Comparison of ENCODE assay signal across 18 mouse cellular contexts in the genomic region with DNA sequence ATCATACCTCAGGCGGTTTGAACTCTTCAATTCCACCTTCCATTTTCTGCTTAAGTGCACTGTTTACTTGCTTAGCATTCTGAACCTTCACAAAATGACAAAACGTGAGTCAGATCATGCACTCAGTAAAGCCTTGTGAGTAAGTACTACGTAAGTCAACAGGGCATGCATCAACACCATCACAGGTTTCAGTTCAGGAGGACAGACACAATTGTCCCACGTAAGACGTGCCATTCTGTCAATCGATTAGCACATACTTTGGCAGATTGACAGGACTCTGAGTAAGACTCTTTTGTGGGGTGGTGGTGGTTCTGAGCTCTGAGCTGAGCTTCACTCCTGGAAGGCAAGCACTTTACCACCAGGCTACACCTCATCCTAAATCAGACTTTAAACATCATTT. TPM values are rescaled to one million over a fixed set of nuclear protein-coding genes. Genes with fewer than 3 reads are reported as not detected.
DNase-seq lines count a peak whose midpoint lies in the region; ATAC-seq and TF ChIP-seq lines count a peak whose summit lies in the region.
"Had no signal": no experiment of that assay in that cellular context is flagged by ENCODE, and none has a peak within 500 bp of the region (broad histone marks: within the 10 kb centered on the region; RNA-seq: fewer than 3 reads in every experiment).

No protein-coding gene starts in this region.

- DNase-seq in liver, adult 2 months (ENCODE audit: extremely low read depth, low read depth, low spot score) = peak; percentile 48
- no peak for DNase-seq in liver, embryonic 11.5 days (ENCODE audit: low spot score)
- no peak for DNase-seq in liver, postnatal 0 days
- DNase-seq in adrenal gland, adult (ENCODE audit: inconsistent age in 2 of 2, low spot score in 1 of 2) = no peak
- DNase-seq: adrenal gland, adult 8-10 months; adrenal gland, postnatal 14 days; adrenal gland, postnatal 36 days; cerebellum, adult 11-12 months; cerebellum, adult 2 months; cerebellum, adult 9-10 months; cerebellum, postnatal 10 days; cerebellum, postnatal 25 days had no signal

- H3K4me3 ChIP-seq in liver, adult 2 months (ENCODE audit: insufficient read depth, low read depth, low read length) = no peak overlapping the region
- H3K4me3 ChIP-seq in liver, embryonic 11.5 days (ENCODE audit: low read depth, low read length) = no peak overlapping the region
- H3K4me3 ChIP-seq in megakaryocyte, embryonic 14.5 days (replicated peaks) = peak overlapping the region; percentile 50
- no peak overlapping the region for H3K4me3 ChIP-seq in liver, postnatal 0 days (ENCODE audit: low read depth, low read length)
- H3K4me3 ChIP-seq: embryonic facial prominence, embryonic 10.5 days; embryonic facial prominence, embryonic 12.5 days; forebrain, embryonic 13.5 days; forebrain, embryonic 15.5 days had no signal

- WGBS in liver, adult 2 months = 47% methylated on average over 6 of the region's 6 CpGs
- WGBS in liver, embryonic 11.5 days = 88% methylated on average over 6 of the region's 6 CpGs
- WGBS in liver, postnatal 0 days (ENCODE audit: insufficient replicate concordance) = 81% methylated on average over 6 of the region's 6 CpGs

- TF ChIP-seq CTCF in liver, adult 2 months (IDR thresholded peaks at IDR 0.05; ENCODE audit: low read depth, low read length) = no peak
- TF ChIP-seq CTCF in liver, postnatal 0 days (IDR thresholded peaks at IDR 0.05; ENCODE audit: low read depth) = no peak

- H3K9me3 ChIP-seq in liver, embryonic 11.5 days (ENCODE audit: control insufficient read depth, low read length) = no peaks in the 10 kb centered on the region
- no peaks in the 10 kb centered on the region for H3K9me3 ChIP-seq in megakaryocyte, embryonic 14.5 days
- H3K9me3 ChIP-seq in liver, postnatal 0 days (ENCODE audit: low read length) = no peaks in the 10 kb centered on the region
- H3K9me3 ChIP-seq: embryonic facial prominence, embryonic 10.5 days; embryonic facial prominence, embryonic 12.5 days; forebrain, embryonic 13.5 days; forebrain, embryonic 15.5 days had no signal

- no peaks in the 10 kb centered on the region for H3K27me3 ChIP-seq in liver, adult 2 months (ENCODE audit: control insufficient read depth, insufficient read depth, low read length)
- no peaks in the 10 kb centered on the region for H3K27me3 ChIP-seq in liver, embryonic 11.5 days (replicated peaks; ENCODE audit: control insufficient read depth, insufficient read depth, low read length)
- no peaks in the 10 kb centered on the region for H3K27me3 ChIP-seq in megakaryocyte, embryonic 14.5 days (replicated peaks)
- H3K27me3 ChIP-seq in liver, postnatal 0 days (ENCODE audit: insufficient read depth, low read length) = no peaks in the 10 kb centered on the region
- H3K27me3 ChIP-seq: embryonic facial prominence, embryonic 12.5 days; forebrain, embryonic 13.5 days; forebrain, embryonic 15.5 days had no signal

- H3K4me2 ChIP-seq in liver, embryonic 11.5 days = no peak overlapping the region
- no peak overlapping the region for H3K4me2 ChIP-seq in liver, postnatal 0 days (ENCODE audit: low read depth, low read length)
- H3K4me2 ChIP-seq: embryonic facial prominence, embryonic 12.5 days; forebrain, embryonic 13.5 days; forebrain, embryonic 15.5 days had no signal

- peaks cover 2% of the 10 kb centered on the region; the same call in 1 of the 2 replicates for H3K4me1 ChIP-seq in liver, adult 2 months (ENCODE audit: control insufficient read depth, insufficient read depth, low read length)
- H3K4me1 ChIP-seq in liver, embryonic 11.5 days (replicated peaks; ENCODE audit: control insufficient read depth, insufficient read depth, low read length) = no peaks in the 10 kb centered on the region; the same call in 1 of the 2 replicates
- H3K4me1 ChIP-seq in megakaryocyte, embryonic 14.5 days = peaks cover 11% of the 10 kb centered on the region
- 0 out of 2 replicates have a peak, but pooled peaks cover 6% of the 10 kb centered on the region for H3K4me1 ChIP-seq in liver, postnatal 0 days (ENCODE audit: insufficient read depth)
- H3K4me1 ChIP-seq: embryonic facial prominence, embryonic 10.5 days; embryonic facial prominence, embryonic 12.5 days; forebrain, embryonic 13.5 days; forebrain, embryonic 15.5 days had no signal

- no peak overlapping the region for H3K27ac ChIP-seq in liver, adult 2 months (replicated peaks; ENCODE audit: insufficient read depth, low read depth, low read length)
- H3K27ac ChIP-seq in liver, embryonic 11.5 days (ENCODE audit: low read depth, low read length) = no peak overlapping the region
- H3K27ac ChIP-seq in liver, postnatal 0 days (ENCODE audit: low read depth) = no peak overlapping the region
- H3K27ac ChIP-seq: embryonic facial prominence, embryonic 10.5 days; embryonic facial prominence, embryonic 12.5 days; forebrain, embryonic 13.5 days; forebrain, embryonic 15.5 days had no signal

- no peak for ATAC-seq in liver, embryonic 11.5 days (replicated peaks; ENCODE audit: low FRiP score)
- ATAC-seq in megakaryocyte, adult 5-6 weeks (ENCODE audit: poor library complexity, severe bottlenecking) = no peak
- peak; percentile 55 for ATAC-seq in liver, postnatal 0 days
- ATAC-seq: forebrain, embryonic 13.5 days; forebrain, embryonic 15.5 days had no signal

- no peak for TF ChIP-seq POLR2A in liver, adult 2 months (IDR thresholded peaks at IDR 0.05; ENCODE audit: extremely low read depth, insufficient read depth, low read length)

- no peaks in the 10 kb centered on the region for H3K79me2 ChIP-seq in liver, adult 2 months (ENCODE audit: control insufficient read depth, insufficient read depth, low read length)

- no peak for TF ChIP-seq EP300 in liver, postnatal 0 days (IDR thresholded peaks at IDR 0.05; ENCODE audit: low read depth)

- H3K9ac ChIP-seq in liver, adult 2 months (ENCODE audit: low read depth, low read length) = no peak overlapping the region
- no peak overlapping the region for H3K9ac ChIP-seq in liver, embryonic 11.5 days (ENCODE audit: low read depth, low read length)
- no peak overlapping the region for H3K9ac ChIP-seq in liver, postnatal 0 days (replicated peaks)
- H3K9ac ChIP-seq: embryonic facial prominence, embryonic 12.5 days; forebrain, embryonic 13.5 days; forebrain, embryonic 15.5 days had no signal

- H3K36me3 ChIP-seq in liver, adult 2 months (ENCODE audit: control insufficient read depth, insufficient read depth, low read length) = peaks cover 62% of the 10 kb centered on the region
- H3K36me3 ChIP-seq in liver, embryonic 11.5 days (ENCODE audit: control insufficient read depth, insufficient read depth, low read length) = peaks cover 17% of the 10 kb centered on the region
- peaks cover 94% of the 10 kb centered on the region for H3K36me3 ChIP-seq in megakaryocyte, embryonic 14.5 days (replicated peaks; ENCODE audit: low read length)
- peaks cover 40% of the 10 kb centered on the region for H3K36me3 ChIP-seq in liver, postnatal 0 days (replicated peaks; ENCODE audit: insufficient read depth, low read length)

RNA-seq across cellular contexts. Expression of gene Rcor3, which starts 21.6 kb away (rescaled TPM):
- 10.9 and 11.5 TPM in 2 replicates for total RNA-seq in liver, adult 2 months (2014; rRNA removed)
- 10.5 and 13.7 TPM in 2 replicates for polyA plus RNA-seq in liver, adult 2 months (2012; rRNA removed)
- polyA plus RNA-seq in liver, embryonic 11.5 days (2014; fragmentation: Nextera tagmentation; extraction: Ambion mirVana) = 14.8 and 15.0 TPM in 2 replicates
- 6.0 and 15.6 TPM in 2 replicates for polyA plus RNA-seq in megakaryocyte, embryonic 14.5 days (2012; ENCODE audit: insufficient read depth, low replicate concordance)
- total RNA-seq in megakaryocyte, adult 5-6 weeks (2015) = 22.4 and 25.1 TPM in 2 replicates
- 15.7 and 18.3 TPM in 2 replicates for total RNA-seq in megakaryocyte, adult 5-6 weeks (2017)
- polyA plus RNA-seq in liver, postnatal 0 days (2015; fragmentation: Nextera tagmentation; extraction: Ambion mirVana) = 6.2 and 7.2 TPM in 2 replicates

RNA-seq across cellular contexts. Expression of gene Traf5, which starts 23.9 kb away (rescaled TPM):
- total RNA-seq in liver, adult 2 months (2014; rRNA removed) = 7.3 and 7.5 TPM in 2 replicates
- 3.3 and 3.5 TPM in 2 replicates for polyA plus RNA-seq in liver, adult 2 months (2012; rRNA removed)
- polyA plus RNA-seq in liver, embryonic 11.5 days (2014; fragmentation: Nextera tagmentation; extraction: Ambion mirVana) = 10.6 and 15.5 TPM in 2 replicates
- polyA plus RNA-seq in megakaryocyte, embryonic 14.5 days (2012; ENCODE audit: insufficient read depth, low replicate concordance) = 3.8 and 8.2 TPM in 2 replicates
- total RNA-seq in megakaryocyte, adult 5-6 weeks (2015) = 26.7 and 33.1 TPM in 2 replicates
- 15.8 and 18.9 TPM in 2 replicates for total RNA-seq in megakaryocyte, adult 5-6 weeks (2017)
- polyA plus RNA-seq in liver, postnatal 0 days (2015; fragmentation: Nextera tagmentation; extraction: Ambion mirVana) = 3.4 and 4.2 TPM in 2 replicates
